Mouse (Mus musculus) E14TG2a.4 (cell line): Measurements from ENCODE around the gene Ifnar2.

Experiments used
- CTCF ChIP-seq: conservative IDR thresholded peaks from 2 replicates; pipeline ENCODE4 v1.5.1; 2014; ENCODE audit warnings: low read length
- NANOG ChIP-seq: IDR thresholded peaks from 2 replicates; pipeline ENCODE4 v1.6.1; 2014; ENCODE audit warnings: borderline replicate concordance, low read length, mixed read lengths
- POU5F1 ChIP-seq: IDR thresholded peaks from 2 replicates; pipeline ENCODE4 v1.6.1; 2014; ENCODE audit warnings: low read length, borderline replicate concordance

GRCm38 (mm10) chr16:91328922-91329321, 43.7 kb upstream of the Ifnar2 start:
- TF ChIP-seq CTCF = no peak
- no peak for TF ChIP-seq POU5F1
- TF ChIP-seq NANOG = no peak
